Mouse (Mus musculus) left cerebral cortex, postnatal 25 days (tissue): Measurements from ENCODE around the gene Bbs9. TPM values are rescaled to one million over a fixed set of nuclear protein-coding genes. Genes with fewer than 3 reads are reported as not detected.
"Not testable (repeated sequence)": the region's sequence is repeated elsewhere in the genome, so short reads cannot be mapped to it uniquely, and the experiment has no call there.

Source experiments
- DNase-seq, 2 experiments: peaks; one replicate each; pipeline ENCODE4 v3.0.0; 2022; ENCODE audit warnings: low spot score in 2 of 2, mixed read lengths in 1 of 2
- intact Hi-C: fragments of 180-260 bp; cut with DNase I; formaldehyde crosslinking; loops from one replicate; pipeline ENCODE4 v1.15.1; 2025
- total RNA-seq, 2 experiments: library from RNA; stranded (reverse); gene quantifications; 2 replicates each; pipeline ENCODE4 v1.2.3; 2021

Bbs9 gene
- total RNA-seq, 2 experiments from 2014 or later: 27.8 to 28.6 TPM

GRCm38 (mm10) chr9:22820646-22821185, 345.2 kb downstream of the Bbs9 start:
- no peak for DNase-seq
- intact Hi-C loops: no loop called here

- no peak for DNase-seq
- intact Hi-C loops: no loop called here
Observed at GRCm38 (mm10) chr9:22822770-22823169, 347.3 kb downstream of the Bbs9 start.

- intact Hi-C loops: no loop called here
- no peak for DNase-seq
Observed at GRCm38 (mm10) chr9:22823856-22824255, 348.3 kb downstream of the Bbs9 start.

- intact Hi-C loops: no loop called here
- DNase-seq: no peak
Observed at GRCm38 (mm10) chr9:22824910-22825309, 349.4 kb downstream of the Bbs9 start.

GRCm38 (mm10) chr9:22826571-22826990, 351.1 kb downstream of the Bbs9 start:
- intact Hi-C loops: no loop called here
- DNase-seq: no peak

- no peak for DNase-seq
- intact Hi-C loops: no loop called here
Observed at GRCm38 (mm10) chr9:22827176-22827770, 351.8 kb downstream of the Bbs9 start.

- intact Hi-C loops: no loop called here
- DNase-seq: peak in 1 of 2 experiments; percentile 20
Observed at GRCm38 (mm10) chr9:22829212-22829960, 353.9 kb downstream of the Bbs9 start.

- DNase-seq: no peak
- intact Hi-C loops: no loop called here
Observed at GRCm38 (mm10) chr9:22834994-22835512, 359.5 kb downstream of the Bbs9 start.

- intact Hi-C loops: no loop called here
Observed at GRCm38 (mm10) chr9:22837000-22837399, 361.5 kb downstream of the Bbs9 start.

GRCm38 (mm10) chr9:22837702-22838210, 362.2 kb downstream of the Bbs9 start:
- intact Hi-C loops: no loop called here
- no peak for DNase-seq

More at GRCm38 (mm10) chr9:22837000-22837399, 361.5 kb downstream of the Bbs9 start:
- DNase-seq: no peak

GRCm38 (mm10) chr9:22846048-22846447, 370.5 kb downstream of the Bbs9 start:
- no peak for DNase-seq
- intact Hi-C loops: no loop called here

GRCm38 (mm10) chr9:22846783-22847182, 371.3 kb downstream of the Bbs9 start:
- intact Hi-C loops: no loop called here

GRCm38 (mm10) chr9:22848800-22849199, 373.3 kb downstream of the Bbs9 start:
- intact Hi-C loops: no loop called here
- no peak for DNase-seq

More at GRCm38 (mm10) chr9:22846783-22847182, 371.3 kb downstream of the Bbs9 start:
- DNase-seq: no peak

- DNase-seq: no peak
- intact Hi-C loops: no loop called here
Observed at GRCm38 (mm10) chr9:22849212-22849611, 373.7 kb downstream of the Bbs9 start.

- DNase-seq, intact Hi-C loops: not testable (repeated sequence)
Observed at GRCm38 (mm10) chr9:22869147-22869546, 393.6 kb downstream of the Bbs9 start.

GRCm38 (mm10) chr9:22870661-22871060, 395.1 kb downstream of the Bbs9 start:
- no peak for DNase-seq
- intact Hi-C loops: no loop called here

GRCm38 (mm10) chr9:22875231-22875630, 399.7 kb downstream of the Bbs9 start:
- intact Hi-C loops: no loop called here
- DNase-seq: no peak

- no peak for DNase-seq
- intact Hi-C loops: no loop called here
Observed at GRCm38 (mm10) chr9:22879266-22879665, 403.8 kb downstream of the Bbs9 start.

- intact Hi-C loops: no loop called here
- DNase-seq: no peak
Observed at GRCm38 (mm10) chr9:22886351-22886750, 410.8 kb downstream of the Bbs9 start.

- intact Hi-C loops: no loop called here
- DNase-seq: no peak
Observed at GRCm38 (mm10) chr9:22905434-22905833, 429.9 kb downstream of the Bbs9 start.
